ENCODE assay signal across 8 mouse cellular contexts in the genomic region with DNA sequence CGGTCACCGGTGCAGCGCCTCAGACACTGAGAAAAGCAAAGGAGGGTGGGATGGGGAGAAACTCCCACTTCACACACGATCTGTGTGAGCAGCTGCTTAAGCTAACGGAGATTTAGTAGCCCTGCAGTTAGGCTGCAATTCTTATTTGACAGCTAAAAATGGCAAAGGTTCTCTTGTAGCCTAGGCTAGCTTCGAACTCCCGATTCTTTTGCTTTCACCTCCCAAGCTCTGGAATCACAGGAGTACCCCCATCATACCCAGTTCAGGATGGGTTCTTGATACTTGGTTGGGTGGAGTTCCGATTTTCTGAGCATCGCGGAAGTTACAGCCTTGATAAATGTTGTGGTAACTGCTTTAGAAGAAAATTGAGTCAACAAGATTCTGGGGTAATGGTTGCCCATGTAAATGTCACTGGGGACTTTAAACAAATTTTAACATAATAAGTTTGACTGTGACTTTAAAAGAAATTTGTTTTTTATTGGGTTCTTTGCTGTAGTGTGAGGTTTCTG. TPM values are rescaled to one million over a fixed set of nuclear protein-coding genes. Genes with fewer than 3 reads are reported as not detected.
DNase-seq lines count a peak whose midpoint lies in the region; ATAC-seq and TF ChIP-seq lines count a peak whose summit lies in the region.

No protein-coding gene starts in this region.

- WGBS in liver, adult 2 months: 3% methylated on average over 10 of the region's 10 CpGs
- WGBS in intestine, embryonic 14.5 days: 4% methylated on average over 10 of the region's 10 CpGs
- WGBS in neural tube, embryonic 14.5 days: 3% methylated on average over 10 of the region's 10 CpGs

- H3K9ac ChIP-seq in liver, adult 2 months (ENCODE audit: low read depth, low read length): peak overlapping the region; percentile 98
- H3K9ac ChIP-seq in intestine, embryonic 14.5 days (ENCODE audit: low read length): peak overlapping the region; percentile 83
- H3K9ac ChIP-seq in neural tube, embryonic 14.5 days (replicated peaks; ENCODE audit: low read depth, low read length): peak overlapping the region; percentile 91

- H3K4me3 ChIP-seq in liver, adult 2 months (ENCODE audit: insufficient read depth, low read depth, low read length): peak overlapping the region; percentile 99
- peak overlapping the region; percentile 85 for H3K4me3 ChIP-seq in intestine, embryonic 14.5 days (ENCODE audit: low read depth, low read length)
- H3K4me3 ChIP-seq in neural tube, embryonic 14.5 days (ENCODE audit: low read depth, low read length): peak overlapping the region; percentile 86

- DNase-seq in liver, adult 2 months (ENCODE audit: extremely low read depth, low read depth, low spot score): no peak
- DNase-seq in liver: no peak
- no peak for DNase-seq in intestine, embryonic 14.5 days (ENCODE audit: low spot score)
- DNase-seq in adrenal gland, adult 2 months: no peak
- no peak for DNase-seq in left cerebral cortex, postnatal 36 days (ENCODE audit: low spot score in 2 of 2)

- intact Hi-C loops in left cerebral cortex, postnatal 36 days (cut with DNase I): loop anchor here (5.0 to 10.0 kb wide), 2 partner anchors 119 to 666 kb away; partner anchors contain the start of gene Endod1

- peaks cover 1% of the 10 kb centered on the region; the same call in 1 of the 2 replicates for H3K4me1 ChIP-seq in liver, adult 2 months (ENCODE audit: control insufficient read depth, insufficient read depth, low read length)
- H3K4me1 ChIP-seq in intestine, embryonic 14.5 days (replicated peaks; ENCODE audit: control insufficient read depth, insufficient read depth, low read length): peaks cover 11% of the 10 kb centered on the region; the same call in 1 of the 2 replicates
- H3K4me1 ChIP-seq in neural tube, embryonic 14.5 days (ENCODE audit: control insufficient read depth, insufficient read depth, low read length): peaks cover 13% of the 10 kb centered on the region

- peaks cover 5% of the 10 kb centered on the region for H3K79me2 ChIP-seq in liver, adult 2 months (ENCODE audit: control insufficient read depth, insufficient read depth, low read length)

- ATAC-seq in common myeloid progenitor, adult 5-6 weeks (replicated peaks; ENCODE audit: low read depth, poor library complexity, severe bottlenecking): peak; percentile 8; the same call in 1 of the 2 replicates
- ATAC-seq in intestine, embryonic 14.5 days (replicated peaks; ENCODE audit: low FRiP score, low TSS enrichment, low read depth): no peak
- no peak; the same call in 1 of the 2 replicates for ATAC-seq in neural tube, embryonic 14.5 days (ENCODE audit: low read depth)
- ATAC-seq in activated CD4-positive, CD25-positive, alpha-beta regulatory T cell, adult 4 months: no peak

- H3K4me2 ChIP-seq in intestine, embryonic 14.5 days (ENCODE audit: low read length): peak overlapping the region; percentile 71
- peak overlapping the region; percentile 83 for H3K4me2 ChIP-seq in neural tube, embryonic 14.5 days (ENCODE audit: low read depth, low read length)

- no peaks in the 10 kb centered on the region for H3K9me3 ChIP-seq in intestine, embryonic 14.5 days (ENCODE audit: control insufficient read depth, low read length)
- no peaks in the 10 kb centered on the region for H3K9me3 ChIP-seq in neural tube, embryonic 14.5 days (ENCODE audit: control insufficient read depth, low read length)

- peaks cover 33% of the 10 kb centered on the region for H3K36me3 ChIP-seq in liver, adult 2 months (ENCODE audit: control insufficient read depth, insufficient read depth, low read length)
- peaks cover 42% of the 10 kb centered on the region for H3K36me3 ChIP-seq in intestine, embryonic 14.5 days (ENCODE audit: control insufficient read depth, insufficient read depth, low read length)
- H3K36me3 ChIP-seq in neural tube, embryonic 14.5 days (ENCODE audit: control insufficient read depth, insufficient read depth, low read length): peaks cover 25% of the 10 kb centered on the region

- peak overlapping the region; percentile 68 for H3K27ac ChIP-seq in liver, adult 2 months (replicated peaks; ENCODE audit: insufficient read depth, low read depth, low read length)
- H3K27ac ChIP-seq in intestine, embryonic 14.5 days (ENCODE audit: low read depth): peak overlapping the region; percentile 72
- H3K27ac ChIP-seq in neural tube, embryonic 14.5 days (ENCODE audit: low read depth, low read length): peak overlapping the region; percentile 80

- H3K27me3 ChIP-seq in liver, adult 2 months (ENCODE audit: control insufficient read depth, insufficient read depth, low read length): no peaks in the 10 kb centered on the region
- no peaks in the 10 kb centered on the region for H3K27me3 ChIP-seq in intestine, embryonic 14.5 days (replicated peaks; ENCODE audit: control insufficient read depth, insufficient read depth, low read length)
- H3K27me3 ChIP-seq in neural tube, embryonic 14.5 days (ENCODE audit: control insufficient read depth, insufficient read depth, low read length): no peaks in the 10 kb centered on the region

- no peak for TF ChIP-seq POLR2A in liver, adult 2 months (IDR thresholded peaks at IDR 0.05; ENCODE audit: extremely low read depth, insufficient read depth, low read length)

- no peak for TF ChIP-seq CTCF in liver, adult 2 months (IDR thresholded peaks at IDR 0.05; ENCODE audit: low read depth, low read length)

RNA-seq across cellular contexts. Expression of gene Cwc15, which starts 0.6 kb away (rescaled TPM):
- 43.5 and 58.4 TPM in 2 replicates for total RNA-seq in liver, adult 2 months (2014; rRNA removed)
- polyA plus RNA-seq in liver, adult 2 months (2012; rRNA removed): 7.0 and 8.7 TPM in 2 replicates
- 260 and 293 TPM in 2 replicates for total RNA-seq in common myeloid progenitor, adult 5-6 weeks (2017)
- polyA plus RNA-seq in intestine, embryonic 14.5 days (2014; fragmentation: Nextera tagmentation; extraction: Ambion mirVana): 150 and 152 TPM in 2 replicates
- polyA plus RNA-seq in neural tube, embryonic 14.5 days (2014; fragmentation: Nextera tagmentation; extraction: Ambion mirVana): 143 and 157 TPM in 2 replicates
- 100 to 1,000 TPM; 232 to 234 TPM for polyA plus RNA-seq in activated CD4-positive, CD25-positive, alpha-beta regulatory T cell, adult 4 months (2017; shearing (Covaris generic))
- 100 to 1,000 TPM; 120 to 145 TPM for total RNA-seq in adrenal gland, adult 2 months (2021)
- polyA plus RNA-seq in adrenal gland, adult 2 months (2012; rRNA removed): 2.1 and 2.5 TPM in 2 replicates
- total RNA-seq in left cerebral cortex, postnatal 36 days (2021): 10 to 100 TPM; 84.1 to 85.4 TPM

RNA-seq across cellular contexts. Expression of gene Kdm4d, which starts 0.7 kb away (rescaled TPM):
- total RNA-seq in liver, adult 2 months (2014; rRNA removed): 0.07 TPM in 1 of 2 replicates, not detected in the other
- not detected in 2 replicates for polyA plus RNA-seq in liver, adult 2 months (2012; rRNA removed)
- 0.69 TPM in 1 of 2 replicates, not detected in the other for total RNA-seq in common myeloid progenitor, adult 5-6 weeks (2017)
- polyA plus RNA-seq in intestine, embryonic 14.5 days (2014; fragmentation: Nextera tagmentation; extraction: Ambion mirVana): 0.34 and 0.58 TPM in 2 replicates
- polyA plus RNA-seq in neural tube, embryonic 14.5 days (2014; fragmentation: Nextera tagmentation; extraction: Ambion mirVana): 0.85 and 1.2 TPM in 2 replicates
- 1 to 10 TPM; 1.8 to 2.7 TPM for polyA plus RNA-seq in activated CD4-positive, CD25-positive, alpha-beta regulatory T cell, adult 4 months (2017; shearing (Covaris generic))
- under 1 TPM; 0.29 to 0.41 TPM for total RNA-seq in adrenal gland, adult 2 months (2021)
- polyA plus RNA-seq in adrenal gland, adult 2 months (2012; rRNA removed): 0.36 and 0.37 TPM in 2 replicates
- 1 to 10 TPM; 2.3 to 2.4 TPM for total RNA-seq in left cerebral cortex, postnatal 36 days (2021)

Comparison
In these comparisons a context has a peak if more than half of its experiments do, and no peak if none do; other contexts are left out.
1. RNA of gene Cwc15, which starts 0.6 kb away (polyA plus RNA-seq): 232 to 234 TPM in activated CD4-positive, CD25-positive, alpha-beta regulatory T cell, adult 4 months, 150 to 152 TPM in intestine, embryonic 14.5 days and 143 to 157 TPM in neural tube, embryonic 14.5 days; 7.0 to 8.7 TPM in liver, adult 2 months and 2.1 to 2.5 TPM in adrenal gland, adult 2 months; every median in the first group is over 10 times any median in the second.
2. Peak in every context shown above with its lines, with median percentiles within 50 percentile points of each other: H3K27ac ChIP-seq, H3K4me3 ChIP-seq and H3K9ac ChIP-seq.